Mouse (Mus musculus) gonadal fat pad, adult 2 months (tissue): ENCODE results near the gene Abcc6. TPM values are rescaled to one million over a fixed set of nuclear protein-coding genes. Genes with fewer than 3 reads are reported as not detected.
"Not testable (repeated sequence)": the region's sequence is repeated elsewhere in the genome, so short reads cannot be mapped to it uniquely, and the experiment has no call there.

Source experiments
- DNase-seq: peaks from one replicate; pipeline ENCODE4 v3.0.0-alpha.2; 2012; ENCODE audit warnings: low read depth
- polyA plus RNA-seq: library from polyadenylated mRNA; depleted of rRNA; stranded (reverse); fragments of >200 nt; gene quantifications from 2 replicates; pipeline ENCODE4 v1.2.3, GENCODE M21; 2012; rRNA removed

Gene Abcc6
- polyA plus RNA-seq, 1 experiment: 0.14 TPM

GRCm38 (mm10) chr7:45933766-45934165, 96.3 kb downstream of the Abcc6 start:
- DNase-seq: not testable (repeated sequence)

GRCm38 (mm10) chr7:45929688-45930087, 100.4 kb downstream of the Abcc6 start:
- DNase-seq: no peak

GRCm38 (mm10) chr7:45928626-45929295, 101.3 kb downstream of the Abcc6 start:
- no peak for DNase-seq

GRCm38 (mm10) chr7:45924429-45924816, 105.7 kb downstream of the Abcc6 start:
- DNase-seq: no peak

- DNase-seq: no peak
Measured at GRCm38 (mm10) chr7:45923762-45924428, 106.2 kb downstream of the Abcc6 start, which contains the start of gene Ccdc114. Gene Ccdc114 (plus strand): TSS chr7:45924072.

GRCm38 (mm10) chr7:45922928-45923761, 107.0 kb downstream of the Abcc6 start:
- peak; percentile 38 for DNase-seq

GRCm38 (mm10) chr7:45921950-45922600, 108.0 kb downstream of the Abcc6 start:
- DNase-seq: no peak

- no peak for DNase-seq
Measured at GRCm38 (mm10) chr7:45921242-45921621, 108.9 kb downstream of the Abcc6 start, which contains the start of gene Emp3. Gene Emp3 (minus strand): TSS chr7:45921404.

- DNase-seq: no peak
Measured at GRCm38 (mm10) chr7:45920583-45921241, 109.4 kb downstream of the Abcc6 start.

- DNase-seq: no peak
Measured at GRCm38 (mm10) chr7:45919761-45920160, 110.3 kb downstream of the Abcc6 start.

GRCm38 (mm10) chr7:45919083-45919671, 110.9 kb downstream of the Abcc6 start:
- DNase-seq: no peak

GRCm38 (mm10) chr7:45917926-45918325, 112.2 kb downstream of the Abcc6 start:
- no peak for DNase-seq

Other genes starting within 250 kb of the Abcc6 start
- gene Lmtk3, start 246.6 kb downstream of the Abcc6 start, polyA plus RNA-seq: 2.7 and 3.6 TPM in 2 replicates
- 22.6 and 37.0 TPM in 2 replicates for gene Sult2b1, start 245.6 kb downstream of the Abcc6 start, polyA plus RNA-seq
- 51.1 and 56.9 TPM in 2 replicates for gene Cyth2, start 215.7 kb downstream of the Abcc6 start, polyA plus RNA-seq
- gene Kcnj14, start 205.5 kb downstream of the Abcc6 start, polyA plus RNA-seq: 1.4 and 15.1 TPM in 2 replicates
- 11.4 and 13.8 TPM in 2 replicates for gene Grwd1, start 199.4 kb downstream of the Abcc6 start, polyA plus RNA-seq
- 336 and 353 TPM in 2 replicates for gene Kdelr1, start 157.5 kb downstream of the Abcc6 start, polyA plus RNA-seq
- 1.3 and 1.8 TPM in 2 replicates for gene Grin2d, start 151.9 kb downstream of the Abcc6 start, polyA plus RNA-seq
- 1.7 and 3.1 TPM in 2 replicates for gene Syngr4, start 133.6 kb downstream of the Abcc6 start, polyA plus RNA-seq
- gene Tmem143, start 133.4 kb downstream of the Abcc6 start, polyA plus RNA-seq: 53.9 and 63.6 TPM in 2 replicates
- 91.6 and 139 TPM in 2 replicates for gene Emp3, start 108.9 kb downstream of the Abcc6 start, polyA plus RNA-seq
- 4.6 and 6.9 TPM in 2 replicates for gene Ccdc114, start 106.2 kb downstream of the Abcc6 start, polyA plus RNA-seq
- 53.8 and 59.7 TPM in 2 replicates for gene Nomo1, start 3.4 kb upstream of the Abcc6 start, polyA plus RNA-seq
- gene Kcnj11, start 70.5 kb upstream of the Abcc6 start, polyA plus RNA-seq: 16.5 and 18.0 TPM in 2 replicates
- 2.8 and 7.4 TPM in 2 replicates for gene Abcc8, start 149.7 kb upstream of the Abcc6 start, polyA plus RNA-seq
- gene Ush1c, start 208.2 kb upstream of the Abcc6 start, polyA plus RNA-seq: 0.85 and 2.0 TPM in 2 replicates
- gene Otog, start 210.7 kb upstream of the Abcc6 start, polyA plus RNA-seq: 0.01 TPM in 1 of 2 replicates, not detected in the other